8 mouse cellular contexts compared by ENCODE assay signal in the genomic region with DNA sequence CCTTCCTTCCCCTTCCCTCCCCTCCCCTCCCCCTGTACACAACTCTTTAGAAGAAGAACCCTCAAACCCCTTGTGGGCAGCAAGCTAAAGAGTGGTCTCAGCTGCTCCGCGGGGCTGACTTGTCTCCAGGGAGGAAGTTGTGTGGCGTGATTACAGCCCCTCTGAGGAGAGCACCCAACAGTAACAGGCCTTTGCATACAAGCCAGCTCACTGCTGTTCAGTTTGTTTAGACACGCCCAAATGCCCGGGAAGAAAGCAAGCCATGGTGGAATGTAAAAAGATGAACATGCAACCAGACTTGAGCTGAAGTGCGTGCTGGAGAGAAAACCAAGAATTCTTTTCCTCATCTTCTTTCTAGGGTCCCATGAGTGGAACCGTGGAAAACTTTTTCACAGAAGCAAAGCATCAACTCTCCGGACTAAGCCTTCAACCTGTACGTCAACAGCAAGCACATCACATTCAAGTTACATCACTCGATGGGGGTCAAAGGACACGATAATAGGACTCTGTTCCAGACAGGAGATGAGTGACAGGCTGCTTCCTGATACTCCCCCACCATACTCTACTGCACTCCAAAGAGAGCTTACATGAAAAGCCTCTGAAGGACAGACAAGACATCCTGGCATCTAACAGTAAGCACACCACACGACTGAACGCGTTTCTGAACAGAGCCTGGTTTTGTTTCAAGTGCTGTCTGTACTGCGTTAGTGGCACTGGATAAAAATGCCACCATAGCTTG.
DNase-seq lines count a peak whose midpoint lies in the region; ATAC-seq lines count a peak whose summit lies in the region.

No protein-coding gene starts in this region.

- no peaks in the 10 kb centered on the region for H3K27me3 ChIP-seq in hindbrain, embryonic 13.5 days

- WGBS in hindbrain, embryonic 13.5 days = 41% methylated on average over 15 of the region's 15 CpGs

- H3K36me3 ChIP-seq in hindbrain, embryonic 13.5 days = no peaks in the 10 kb centered on the region

- DNase-seq in kidney, adult 9 months = peak; percentile 31
- DNase-seq in kidney, postnatal 10 days = no peak
- DNase-seq in R1 (ENCODE audit: low read depth, low spot score) = peak; percentile 64
- DNase-seq in right cerebral cortex, postnatal 25 days = no peak
- no peak for DNase-seq in cerebellum, postnatal 10 days
- DNase-seq in testis, postnatal 10 days (ENCODE audit: low spot score) = no peak

- H3K9ac ChIP-seq in hindbrain, embryonic 13.5 days = no peak overlapping the region

- H3K4me3 ChIP-seq in hindbrain, embryonic 13.5 days = no peak overlapping the region

- no peak overlapping the region for H3K4me2 ChIP-seq in hindbrain, embryonic 13.5 days

- ATAC-seq in hindbrain, embryonic 13.5 days (ENCODE audit: low FRiP score) = 0 out of 2 replicates have a peak, but pooled peaks have one; percentile 27
- ATAC-seq in megakaryocyte-erythroid progenitor cell, adult 5-6 weeks (replicated peaks; ENCODE audit: low FRiP score, low TSS enrichment, poor library complexity, severe bottlenecking) = peak; percentile 26; the same call in 1 of the 2 replicates

- peak overlapping the region; percentile 1; the same call in 1 of the 2 replicates for H3K27ac ChIP-seq in hindbrain, embryonic 13.5 days

- H3K9me3 ChIP-seq in hindbrain, embryonic 13.5 days = no peaks in the 10 kb centered on the region

- peaks cover 51% of the 10 kb centered on the region for H3K4me1 ChIP-seq in hindbrain, embryonic 13.5 days (replicated peaks)

Comparison
In these comparisons a context has a peak if more than half of its experiments do, and no peak if none do; other contexts are left out.
1. DNase-seq: peak in kidney, adult 9 months (single experiment) and R1 (single experiment); none in kidney, postnatal 10 days (single experiment), right cerebral cortex, postnatal 25 days (single experiment), cerebellum, postnatal 10 days (0 of 2) and testis, postnatal 10 days (single experiment).